Mouse (Mus musculus) lung, adult 18-20 months (tissue): ENCODE measurements at regions not wholly inside any gene's neighbourhood (a gene's known extent, or its start where the extent isn't known, plus 50 kb on each side); places are given as distances from the start of the nearest gene placed in this dataset.
A peak's percentile ranks its signal among the peaks of the same experiment; 100 is the strongest.

Experiments used
- DNase-seq, 2 experiments: peaks; one replicate each; pipeline ENCODE4 v3.0.0; 2022; ENCODE audit warnings: mixed read lengths in 2 of 2

DNA sequence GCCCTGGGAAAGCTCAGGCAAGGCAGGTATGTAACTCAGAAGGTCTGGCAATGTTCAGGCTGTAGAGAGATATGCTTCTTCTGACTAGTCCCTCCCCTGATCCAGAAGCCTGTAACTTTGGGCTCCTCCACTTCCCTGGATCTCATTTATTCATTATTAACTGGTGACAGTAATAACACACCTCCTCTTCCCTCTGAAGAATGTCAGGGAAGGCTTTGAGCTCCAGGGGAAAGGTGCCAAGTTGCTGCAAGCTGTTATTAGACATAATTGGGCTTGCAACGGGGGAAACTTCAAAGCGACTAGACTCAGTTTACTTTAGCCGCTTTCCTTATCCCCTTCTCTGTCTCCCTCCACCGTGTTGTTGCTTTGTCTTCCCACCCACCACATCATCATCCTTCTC, 75.6 kb upstream of the Tmprss2 start:
- no peak for DNase-seq

DNA sequence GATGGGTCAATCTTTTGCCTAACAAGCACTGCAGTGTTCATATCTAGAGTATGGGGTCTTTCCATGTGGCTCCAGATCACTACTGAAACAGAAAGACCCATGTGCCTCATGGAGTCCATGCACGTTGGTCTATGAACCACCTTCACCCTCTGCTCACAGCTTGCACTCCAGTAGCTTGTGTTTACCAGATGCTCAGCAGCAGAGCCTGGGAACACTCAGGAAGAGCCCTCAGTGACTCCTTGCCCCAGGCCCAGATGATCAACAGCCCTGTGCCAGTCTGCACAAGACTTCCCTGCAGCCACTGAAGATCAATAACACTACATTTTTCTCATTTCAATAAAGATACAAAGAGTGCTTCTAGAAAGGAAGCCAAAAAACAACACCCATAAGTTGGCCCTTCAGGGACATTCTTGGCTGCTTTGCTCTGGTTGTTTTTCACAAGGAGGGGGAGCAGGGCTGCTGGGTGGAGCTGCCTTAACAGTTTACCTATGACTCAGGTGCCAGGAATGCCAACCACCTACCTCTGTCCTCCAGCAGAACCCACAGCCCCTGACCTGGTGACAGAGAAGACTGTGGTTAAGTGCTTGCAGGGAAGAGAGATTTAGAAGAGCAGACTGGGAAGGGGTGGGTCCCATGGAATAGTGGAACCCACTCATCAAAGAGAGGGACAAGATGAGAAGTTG, 74.7 kb upstream of the Tmprss2 start:
- peak; percentile 85 to 89 for DNase-seq

DNA sequence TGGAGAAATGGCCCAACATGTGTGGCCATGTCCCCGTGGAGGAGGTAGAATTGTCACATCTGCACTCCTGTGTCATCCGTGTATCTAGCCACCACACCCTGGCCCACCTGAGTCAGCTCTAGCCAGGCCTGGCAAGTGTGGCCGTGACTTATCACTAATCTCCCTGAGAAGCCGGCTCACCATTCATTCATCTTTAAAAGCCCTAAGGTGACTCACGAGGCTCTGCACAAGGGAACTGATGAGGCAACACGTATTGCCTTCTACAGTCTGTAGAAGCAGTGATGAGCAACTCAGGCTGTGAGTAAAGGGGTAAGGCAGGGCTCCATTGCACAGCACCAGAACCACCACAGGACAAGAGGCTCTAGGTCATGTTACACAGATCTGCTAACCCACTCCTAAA, 70.2 kb upstream of the Tmprss2 start:
- no peak for DNase-seq

DNA sequence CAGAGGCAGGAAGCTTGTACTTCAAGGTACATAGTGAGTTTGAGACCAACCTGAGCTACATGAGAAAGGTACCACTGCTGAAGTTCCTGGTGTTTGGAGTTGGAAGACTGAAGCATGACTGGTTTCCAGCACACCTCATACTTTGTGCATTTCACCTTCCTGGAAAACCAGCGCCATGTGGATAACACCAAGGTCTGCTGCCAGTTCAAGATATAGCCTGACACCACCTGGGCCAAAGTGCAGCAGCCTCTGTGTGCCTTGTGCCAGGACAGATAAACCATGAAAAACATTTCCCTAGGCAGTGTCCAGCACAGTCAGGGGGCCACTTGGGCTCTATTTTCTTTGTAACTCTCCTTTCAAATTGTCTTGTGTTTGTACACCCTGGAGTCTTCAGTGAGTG, 68.8 kb upstream of the Tmprss2 start:
- DNase-seq = no peak

DNA sequence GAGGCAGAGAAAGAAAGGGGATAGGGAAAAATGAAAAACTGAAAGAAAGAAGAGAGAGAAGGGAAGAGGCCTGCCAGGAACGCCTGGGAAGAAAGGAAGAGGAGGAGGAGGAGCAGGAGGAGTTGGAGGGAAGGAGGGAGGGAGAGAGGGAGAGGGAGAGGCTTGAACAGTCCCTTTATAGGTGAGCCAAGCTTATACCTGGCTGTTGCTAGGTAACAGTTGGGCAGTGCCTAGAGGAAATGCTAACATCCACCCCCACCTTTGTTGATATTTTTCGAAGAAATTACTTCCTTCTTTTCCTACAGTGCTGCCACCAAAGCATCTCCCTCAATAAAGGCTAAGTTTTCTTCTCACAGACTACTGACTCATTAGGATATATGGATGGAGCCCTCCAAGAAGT, 68.3 kb upstream of the Tmprss2 start:
- DNase-seq = peak in 1 of 2 experiments; percentile 44

DNA sequence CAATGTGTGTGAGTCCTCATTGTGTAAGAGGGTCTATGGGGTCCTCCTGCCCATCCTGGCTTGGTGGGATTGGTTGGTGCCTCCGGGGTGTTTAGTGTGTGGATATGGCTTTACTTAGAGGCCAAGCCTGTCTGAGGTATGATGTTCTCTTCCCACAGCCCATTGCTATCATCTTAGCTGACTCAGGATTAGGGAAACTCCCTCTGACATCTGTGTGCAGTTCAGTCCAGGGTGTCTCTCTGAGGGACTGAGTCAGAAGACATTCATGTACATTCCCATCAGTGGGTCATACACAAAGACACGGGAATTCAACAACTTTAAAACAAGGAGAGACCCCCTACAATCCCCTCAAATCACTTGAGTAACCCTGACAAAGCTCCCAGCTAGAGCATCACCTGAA, 66.6 kb upstream of the Tmprss2 start:
- DNase-seq = no peak

DNA sequence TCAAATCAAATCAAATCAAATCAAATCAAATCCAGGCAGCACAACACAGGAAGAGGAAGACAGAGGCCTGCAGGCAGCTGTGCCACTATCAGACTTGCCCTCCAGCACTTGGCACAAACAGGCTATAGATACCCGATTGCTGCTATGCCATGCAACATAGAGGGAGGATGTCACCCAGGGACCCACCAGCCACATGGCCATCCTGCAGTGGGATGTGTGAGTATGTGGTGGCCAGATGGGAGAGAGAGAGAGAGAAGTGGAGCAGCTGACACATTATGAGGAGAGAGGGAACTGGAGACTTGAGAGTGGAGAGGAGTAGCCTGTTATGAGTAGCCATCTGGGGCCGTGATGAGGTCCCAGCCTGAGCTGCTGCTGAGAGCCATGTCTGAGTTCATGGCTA, 62.6 kb upstream of the Tmprss2 start:
- DNase-seq = no peak

DNA sequence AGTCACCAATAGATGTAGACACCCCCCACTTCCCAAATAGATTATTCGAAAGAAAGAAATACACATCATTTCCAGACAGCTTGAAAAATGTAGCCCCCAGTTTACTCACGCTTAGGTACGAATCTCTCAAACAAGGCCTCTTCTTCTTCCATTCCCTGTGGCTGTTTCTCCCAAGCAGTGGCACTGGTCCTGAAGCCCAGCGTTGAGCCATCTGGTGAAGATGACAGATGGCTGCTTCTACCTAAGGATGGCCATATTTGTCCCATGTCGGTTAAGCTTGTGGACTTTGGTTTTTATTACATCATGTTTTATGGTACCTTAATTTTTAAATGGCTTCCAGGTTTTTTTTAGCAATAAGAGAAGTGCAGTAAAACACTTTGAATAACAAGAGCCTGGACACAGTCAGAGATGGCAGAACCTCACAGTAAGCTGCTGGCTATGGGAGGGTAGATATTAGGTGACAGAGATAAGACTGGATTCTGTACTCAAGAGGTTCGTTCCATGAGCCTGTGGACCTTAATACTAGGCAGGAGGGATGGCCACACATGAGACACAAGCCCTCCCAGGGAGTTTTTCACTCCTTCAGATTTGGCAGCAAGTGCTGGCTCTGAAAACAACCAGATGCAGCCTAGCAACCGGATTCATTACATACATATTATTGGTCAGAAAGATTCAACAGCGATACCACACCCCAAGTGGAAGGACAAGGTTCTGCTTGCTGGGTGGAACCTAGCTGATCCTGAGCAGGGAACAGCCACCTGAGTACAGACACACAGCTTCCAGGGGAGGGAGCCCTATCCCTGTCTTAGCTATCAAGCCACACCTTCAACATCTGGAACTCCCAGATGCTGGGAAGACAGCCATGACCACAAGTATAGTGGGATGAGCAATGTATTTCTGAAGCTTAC, 59.4 kb upstream of the Tmprss2 start:
- DNase-seq = peak; percentile 49 to 76

DNA sequence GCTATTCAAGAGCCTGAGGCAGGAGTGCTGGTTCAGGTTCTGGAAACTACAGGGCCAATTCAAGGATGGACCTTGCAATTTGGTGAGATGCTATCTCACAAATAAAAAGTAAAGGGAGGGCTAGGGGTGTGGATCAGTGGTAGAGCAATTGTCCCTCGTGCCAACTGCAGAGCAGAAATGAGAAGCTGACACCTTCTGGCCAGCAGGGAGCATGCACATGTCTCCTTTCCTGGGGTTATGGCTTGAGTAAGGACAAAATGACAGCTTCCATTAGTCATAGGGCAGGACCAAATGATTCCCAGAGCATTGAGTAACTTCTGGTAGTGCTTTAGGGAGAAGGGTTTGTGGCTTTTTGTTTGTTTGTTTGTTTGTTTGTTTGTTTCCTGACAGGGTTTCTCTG, 56.5 kb upstream of the Tmprss2 start:
- no peak for DNase-seq

DNA sequence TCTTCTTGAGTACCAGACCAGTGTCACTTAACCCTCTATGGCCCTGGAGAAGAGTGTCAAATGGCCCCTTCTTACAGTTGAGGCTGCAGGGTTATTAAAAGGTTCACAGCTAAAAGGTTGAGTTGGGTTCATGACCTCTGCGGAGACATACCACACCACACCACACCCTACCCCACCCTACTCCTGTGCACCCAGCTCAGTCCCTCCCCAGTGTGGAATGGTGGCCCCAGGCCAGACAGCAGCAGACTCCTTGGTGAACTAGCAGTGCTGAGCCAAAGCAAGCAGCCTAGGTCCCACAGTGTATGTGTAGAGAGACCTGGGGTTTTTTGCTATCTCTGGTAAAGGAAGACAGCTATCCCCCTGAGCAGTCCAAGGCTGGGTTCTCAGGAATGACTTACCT, 54.5 kb upstream of the Tmprss2 start:
- DNase-seq = peak; percentile 63 to 76
